Mouse (Mus musculus) embryonic facial prominence, embryonic 15.5 days (tissue): Measurements from ENCODE around the gene Polr2a. TPM values are rescaled to one million over a fixed set of nuclear protein-coding genes. Genes with fewer than 3 reads are reported as not detected.
A peak's percentile ranks its signal among the peaks of the same experiment; 100 is the strongest.
"Not testable (repeated sequence)": the region's sequence is repeated elsewhere in the genome, so short reads cannot be mapped to it uniquely, and the experiment has no call there.

Source experiments
- ATAC-seq: fragments of 200-750 bp; cut with Nextera tagmentation; 2 replicates; pipeline ENCODE4 v1.8.0; 2017; ENCODE audit warnings: low read depth, moderate TSS enrichment; ENCODE audit not compliant: insufficient number of reproducible peaks, low FRiP score, low TSS enrichment
- H3K27ac ChIP-seq: fragments of 300-500 bp; sonication (generic); replicated peaks from 2 replicates; pipeline ENCODE4 v1.5.1; 2015; ENCODE audit warnings: mild to moderate bottlenecking, inconsistent platforms
- H3K27me3 ChIP-seq: fragments of 300-500 bp; sonication (generic); 2 replicates; pipeline ENCODE4 v1.6.1; 2015; ENCODE audit warnings: inconsistent platforms
- H3K36me3 ChIP-seq: fragments of 300-500 bp; sonication (generic); 2 replicates; pipeline ENCODE4 v1.6.1; 2015; ENCODE audit warnings: mild to moderate bottlenecking, inconsistent platforms
- H3K4me1 ChIP-seq: fragments of 300-500 bp; sonication (generic); 2 replicates; pipeline ENCODE4 v1.6.1; 2015; ENCODE audit warnings: inconsistent platforms
- H3K4me2 ChIP-seq: fragments of 300-500 bp; sonication (generic); replicated peaks from 2 replicates; pipeline ENCODE4 v1.6.1; 2015; ENCODE audit warnings: mild to moderate bottlenecking, inconsistent platforms
- H3K4me3 ChIP-seq: fragments of 300-500 bp; sonication (generic); replicated peaks from 2 replicates; pipeline ENCODE4 v1.5.1; 2015; ENCODE audit warnings: mild to moderate bottlenecking, inconsistent platforms
- H3K9ac ChIP-seq: fragments of 300-500 bp; sonication (generic); 2 replicates; pipeline ENCODE4 v1.6.1; 2015; ENCODE audit warnings: inconsistent platforms
- H3K9me3 ChIP-seq: fragments of 300-500 bp; sonication (generic); replicated peaks from 2 replicates; pipeline ENCODE4 v1.6.1; 2016; ENCODE audit warnings: inconsistent platforms
- WGBS: fragments of 180-500 bp; shearing (Covaris S2); methylation state at CpG from one replicate; pipeline ENCODE4 v1.1.7; 2015; 5-methylcytosine and 5-hydroxymethylcytosine counted together
- polyA plus RNA-seq: library from polyadenylated mRNA; unstranded; fragments of >200 nt; fragmentation: Nextera tagmentation; extraction: Ambion mirVana; gene quantifications from 2 replicates; pipeline ENCODE4 v1.2.1, GENCODE M21; 2015

Polr2a gene
- polyA plus RNA-seq, 1 experiment from 2014 or later = 28.2 TPM

GRCm38 (mm10) chr11:69731408-69731807 is 27.0 kb downstream of the Polr2a start:
- H3K4me3 ChIP-seq, H3K4me1 ChIP-seq, H3K4me2 ChIP-seq, H3K27me3 ChIP-seq, H3K9ac ChIP-seq, H3K9me3 ChIP-seq, ATAC-seq, H3K27ac ChIP-seq: not testable (repeated sequence)
- H3K36me3 ChIP-seq = peaks cover 32% of the 10 kb centered on the region
- WGBS = 89% methylated on average over 2 of the region's 3 CpGs

DNA sequence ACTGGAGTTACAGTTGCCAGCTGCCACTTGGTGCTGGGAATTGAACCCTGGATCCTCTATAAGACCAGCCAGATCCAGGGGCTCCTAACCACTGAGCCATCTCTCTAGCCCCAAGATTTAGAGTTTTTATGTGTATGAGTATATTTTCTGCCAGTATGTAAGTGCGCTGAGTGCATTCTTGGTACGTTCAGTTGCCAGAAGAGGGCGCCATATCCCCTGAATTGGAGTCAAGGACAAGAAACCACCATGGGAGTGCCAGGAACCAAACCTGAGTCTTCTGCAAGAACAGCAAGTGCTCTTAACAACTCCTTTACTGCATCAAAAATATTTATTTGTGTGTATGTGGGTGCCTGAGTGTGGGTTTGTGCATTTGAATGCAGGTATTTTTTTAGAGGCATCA is 29.4 kb downstream of the Polr2a start:
- Histone ChIP-seq H3K9ac (no peak overlapping the region), H3K4me1 (no peaks in the 10 kb centered on the region), H3K27ac (no peak overlapping the region), H3K9me3 (no peaks in the 10 kb centered on the region), H3K27me3 (no peaks in the 10 kb centered on the region), H3K36me3 (peaks cover 8% of the 10 kb centered on the region), H3K4me3 (no peak overlapping the region), H3K4me2 (no peak overlapping the region)
- 18% methylated on average over 3 of the region's 3 CpGs for WGBS
- no peak for ATAC-seq

GRCm38 (mm10) chr11:69725951-69726350 is 32.5 kb downstream of the Polr2a start:
- no peaks in the 10 kb centered on the region for H3K27me3 ChIP-seq
- H3K9ac ChIP-seq = no peak overlapping the region
- no peak overlapping the region for H3K4me3 ChIP-seq
- no peaks in the 10 kb centered on the region for H3K9me3 ChIP-seq
- no peak overlapping the region for H3K4me2 ChIP-seq
- ATAC-seq = no peak
- no peaks in the 10 kb centered on the region for H3K36me3 ChIP-seq
- 37% methylated on average over 5 of the region's 5 CpGs for WGBS
- no peaks in the 10 kb centered on the region for H3K4me1 ChIP-seq
- H3K27ac ChIP-seq = no peak overlapping the region

GRCm38 (mm10) chr11:69723074-69723473 is 35.4 kb downstream of the Polr2a start:
- no peaks in the 10 kb centered on the region for H3K4me1 ChIP-seq
- H3K36me3 ChIP-seq = no peaks in the 10 kb centered on the region
- H3K9ac ChIP-seq = no peak overlapping the region
- H3K4me2 ChIP-seq = no peak overlapping the region
- WGBS = 42% methylated on average over 2 of the region's 2 CpGs
- H3K9me3 ChIP-seq = no peaks in the 10 kb centered on the region
- H3K4me3 ChIP-seq = no peak overlapping the region
- H3K27me3 ChIP-seq = no peaks in the 10 kb centered on the region
- no peak overlapping the region for H3K27ac ChIP-seq
- no peak for ATAC-seq

DNA sequence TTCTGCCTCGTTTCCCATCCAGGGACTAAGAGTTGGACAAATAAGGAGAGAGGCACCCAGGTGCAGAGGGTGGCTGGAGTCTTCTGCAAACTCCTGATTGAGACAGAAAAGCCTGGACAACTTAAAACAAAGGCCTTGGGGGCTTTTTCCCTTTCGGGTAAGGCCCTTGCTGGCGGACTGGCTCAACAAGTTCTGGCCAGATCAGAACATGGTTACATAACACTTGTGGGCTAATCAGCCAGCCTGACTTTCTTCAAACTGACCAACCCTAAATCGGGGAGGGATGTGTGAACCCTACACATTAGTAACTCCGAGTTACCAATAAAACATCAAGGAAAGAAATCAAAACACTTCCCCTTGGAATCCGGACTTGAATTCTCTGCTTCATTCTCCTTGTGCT is 37.6 kb downstream of the Polr2a start:
- no peak overlapping the region for H3K9ac ChIP-seq
- no peak overlapping the region for H3K4me3 ChIP-seq
- H3K4me2 ChIP-seq = no peak overlapping the region
- no peaks in the 10 kb centered on the region for H3K36me3 ChIP-seq
- H3K27ac ChIP-seq = no peak overlapping the region
- no peak for ATAC-seq
- no peaks in the 10 kb centered on the region for H3K4me1 ChIP-seq
- WGBS = 63% methylated on average over 6 of the region's 6 CpGs
- no peaks in the 10 kb centered on the region for H3K27me3 ChIP-seq
- no peaks in the 10 kb centered on the region for H3K9me3 ChIP-seq

DNA sequence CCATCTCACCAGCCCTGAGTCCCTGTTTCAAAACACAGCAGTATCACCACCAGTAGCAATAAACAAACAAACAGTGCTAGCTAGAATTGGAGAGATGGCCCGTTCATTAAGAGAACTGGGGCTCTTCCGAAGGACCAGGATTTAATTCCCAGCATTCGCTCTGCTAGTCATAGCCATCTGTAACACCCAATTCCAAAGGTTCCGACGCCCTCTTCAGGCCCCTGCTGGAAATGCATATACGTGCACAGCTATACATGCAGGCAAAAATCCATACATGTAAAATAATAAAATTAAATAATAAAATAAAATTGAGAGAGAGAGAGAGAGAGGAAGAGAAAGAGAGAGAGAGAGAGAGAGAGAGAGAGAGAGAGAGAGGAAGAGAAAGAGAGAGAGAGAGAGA is 39.0 kb downstream of the Polr2a start:
- Histone ChIP-seq H3K4me1 (0 out of 2 replicates have a peak, but pooled peaks cover 5% of the 10 kb centered on the region), H3K36me3 (no peaks in the 10 kb centered on the region), H3K4me2 (no peak overlapping the region), H3K4me3 (no peak overlapping the region), H3K27ac (no peak overlapping the region), H3K9ac (no peak overlapping the region), H3K27me3 (no peaks in the 10 kb centered on the region), H3K9me3 (no peaks in the 10 kb centered on the region)
- 74% methylated on average over 6 of the region's 6 CpGs for WGBS
- ATAC-seq = no peak

DNA sequence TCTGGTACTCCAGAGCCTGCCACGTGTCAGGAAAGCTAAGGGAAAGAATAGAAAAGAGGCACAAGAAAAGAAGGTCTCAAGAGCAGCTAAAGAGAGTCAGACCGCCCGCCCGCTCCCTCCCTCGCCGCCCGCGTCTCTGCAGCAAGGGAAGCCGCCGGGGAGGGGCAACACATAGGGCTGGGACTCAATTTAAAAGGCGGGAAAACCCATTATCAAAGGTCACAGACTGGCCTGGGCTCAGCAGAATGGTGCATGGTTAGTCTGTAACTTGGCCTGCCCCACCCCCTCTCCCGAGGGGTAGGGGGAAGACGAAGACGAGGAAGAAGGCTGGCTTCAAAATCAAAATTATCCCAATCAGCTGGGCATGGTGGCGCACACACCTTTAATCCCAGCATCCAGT is 39.8 kb downstream of the Polr2a start:
- Histone ChIP-seq H3K36me3 (no peaks in the 10 kb centered on the region), H3K4me1 (0 out of 2 replicates have a peak, but pooled peaks cover 5% of the 10 kb centered on the region), H3K9me3 (no peaks in the 10 kb centered on the region), H3K4me3 (no peak overlapping the region), H3K9ac (no peak overlapping the region), H3K27ac (no peak overlapping the region), H3K27me3 (no peaks in the 10 kb centered on the region), H3K4me2 (0 out of 2 replicates have a peak overlapping the region, but pooled peaks have one; percentile 8)
- WGBS = 26% methylated on average over 15 of the region's 15 CpGs
- no peak for ATAC-seq

- H3K27me3 ChIP-seq = no peaks in the 10 kb centered on the region
- no peak for ATAC-seq
- 70% methylated on average over 4 of the region's 4 CpGs for WGBS
- no peaks in the 10 kb centered on the region for H3K9me3 ChIP-seq
- H3K36me3 ChIP-seq = no peaks in the 10 kb centered on the region
- H3K4me2 ChIP-seq = no peak overlapping the region
- 0 out of 2 replicates have a peak, but pooled peaks cover 5% of the 10 kb centered on the region for H3K4me1 ChIP-seq
- H3K27ac ChIP-seq = no peak overlapping the region
- H3K9ac ChIP-seq = no peak overlapping the region
- H3K4me3 ChIP-seq = no peak overlapping the region
Measured at GRCm38 (mm10) chr11:69716953-69717352, 41.5 kb downstream of the Polr2a start.

- Histone ChIP-seq H3K36me3 (no peaks in the 10 kb centered on the region), H3K27me3 (no peaks in the 10 kb centered on the region), H3K9me3 (no peaks in the 10 kb centered on the region), H3K4me1 (0 out of 2 replicates have a peak, but pooled peaks cover 5% of the 10 kb centered on the region), H3K4me2 (no peak overlapping the region), H3K4me3 (no peak overlapping the region), H3K27ac (no peak overlapping the region), H3K9ac (no peak overlapping the region)
- WGBS = 26% methylated on average over 5 of the region's 5 CpGs
- ATAC-seq = no peak
Measured at GRCm38 (mm10) chr11:69715929-69716328, 42.5 kb downstream of the Polr2a start.

DNA sequence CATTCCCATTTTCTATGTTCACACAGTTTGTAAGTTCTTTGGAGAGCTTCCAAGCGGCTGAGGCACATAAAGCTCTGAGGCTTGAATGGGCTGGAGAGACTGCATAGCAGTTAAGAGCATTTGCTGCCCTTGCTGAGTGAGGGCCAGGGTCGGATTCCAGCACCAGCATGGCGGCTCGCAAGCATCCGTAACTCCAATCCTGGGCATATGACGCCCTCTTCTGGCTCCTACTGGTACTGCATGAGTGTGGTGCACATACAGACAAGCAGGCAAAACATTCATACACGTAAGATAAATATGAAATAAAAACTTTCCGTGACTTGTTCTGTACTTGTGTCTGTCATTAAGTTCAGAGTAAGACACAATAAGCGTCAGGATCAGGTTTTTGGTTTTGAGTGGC is 43.0 kb downstream of the Polr2a start:
- Histone ChIP-seq H3K36me3 (no peaks in the 10 kb centered on the region), H3K27ac (no peak overlapping the region), H3K4me3 (no peak overlapping the region), H3K9me3 (no peaks in the 10 kb centered on the region), H3K27me3 (no peaks in the 10 kb centered on the region), H3K9ac (no peak overlapping the region), H3K4me2 (no peak overlapping the region), H3K4me1 (0 out of 2 replicates have a peak, but pooled peaks cover 5% of the 10 kb centered on the region)
- WGBS = 58% methylated on average over 9 of the region's 9 CpGs
- no peak for ATAC-seq

- Histone ChIP-seq H3K4me1 (peaks cover 9% of the 10 kb centered on the region; the same call in 1 of the 2 replicates), H3K9ac (no peak overlapping the region), H3K4me3 (no peak overlapping the region), H3K36me3 (no peaks in the 10 kb centered on the region), H3K27ac (no peak overlapping the region), H3K9me3 (no peaks in the 10 kb centered on the region), H3K4me2 (no peak overlapping the region), H3K27me3 (no peaks in the 10 kb centered on the region)
- whole genome bisulfite sequencing = 47% methylated on average over 18 of the region's 18 CpGs
- no peak for ATAC-seq
Measured at GRCm38 (mm10) chr11:69714636-69715329, 43.7 kb downstream of the Polr2a start.
